Mouse (Mus musculus) kidney, embryonic 16.5 days (tissue): ENCODE measurements around the gene Mmrn1. TPM values are rescaled to one million over a fixed set of nuclear protein-coding genes. Genes with fewer than 3 reads are reported as not detected.

Source experiments
- ATAC-seq: fragments of 200-750 bp; cut with Nextera tagmentation; 2 replicates; pipeline ENCODE4 v1.8.0; 2017; ENCODE audit warnings: moderate TSS enrichment; ENCODE audit not compliant: low FRiP score, low TSS enrichment
- H3K27ac ChIP-seq: fragments of 300-500 bp; sonication (generic); 2 replicates; pipeline ENCODE4 v1.5.1; 2014; ENCODE audit warnings: low read length
- H3K27me3 ChIP-seq: fragments of 300-500 bp; sonication (generic); 2 replicates; pipeline ENCODE4 v1.6.1; 2014; ENCODE audit warnings: low read length, control low read depth, mixed read lengths; ENCODE audit not compliant: insufficient read depth
- H3K36me3 ChIP-seq: fragments of 300-500 bp; sonication (generic); 2 replicates; pipeline ENCODE4 v1.6.1; 2014; ENCODE audit warnings: low read length, control low read depth, mixed read lengths; ENCODE audit not compliant: insufficient read depth
- H3K4me1 ChIP-seq: fragments of 300-500 bp; sonication (generic); 2 replicates; pipeline ENCODE4 v1.6.1; 2014; ENCODE audit warnings: low read length, control low read depth, mixed read lengths; ENCODE audit not compliant: insufficient read depth
- H3K4me2 ChIP-seq: fragments of 300-500 bp; sonication (generic); replicated peaks from 2 replicates; pipeline ENCODE4 v1.6.1; 2014; ENCODE audit warnings: low read depth, low read length
- H3K4me3 ChIP-seq: fragments of 300-500 bp; sonication (generic); 2 replicates; pipeline ENCODE4 v1.5.1; 2014; ENCODE audit warnings: mild to moderate bottlenecking, low read length
- H3K9ac ChIP-seq: fragments of 300-500 bp; sonication (generic); replicated peaks from 2 replicates; pipeline ENCODE4 v1.6.1; 2014; ENCODE audit warnings: low read length
- H3K9me3 ChIP-seq: fragments of 300-500 bp; sonication (generic); 2 replicates; pipeline ENCODE4 v1.6.1; 2016; ENCODE audit warnings: low read length, control low read depth
- WGBS: fragments of 180-500 bp; shearing (Covaris S2); extraction: QIAGEN DNeasy Blood & Tissue Kit; methylation state at CpG from one replicate; pipeline ENCODE4 v1.1.7; 2014; 5-methylcytosine and 5-hydroxymethylcytosine counted together
- polyA plus RNA-seq: library from polyadenylated mRNA; unstranded; fragments of >200 nt; fragmentation: Nextera tagmentation; extraction: Ambion mirVana; gene quantifications from 2 replicates; pipeline ENCODE4 v1.2.1, GENCODE M21; 2015

Mmrn1 gene
- polyA plus RNA-seq, 1 experiment from 2014 or later, result 6.2 TPM

DNA sequence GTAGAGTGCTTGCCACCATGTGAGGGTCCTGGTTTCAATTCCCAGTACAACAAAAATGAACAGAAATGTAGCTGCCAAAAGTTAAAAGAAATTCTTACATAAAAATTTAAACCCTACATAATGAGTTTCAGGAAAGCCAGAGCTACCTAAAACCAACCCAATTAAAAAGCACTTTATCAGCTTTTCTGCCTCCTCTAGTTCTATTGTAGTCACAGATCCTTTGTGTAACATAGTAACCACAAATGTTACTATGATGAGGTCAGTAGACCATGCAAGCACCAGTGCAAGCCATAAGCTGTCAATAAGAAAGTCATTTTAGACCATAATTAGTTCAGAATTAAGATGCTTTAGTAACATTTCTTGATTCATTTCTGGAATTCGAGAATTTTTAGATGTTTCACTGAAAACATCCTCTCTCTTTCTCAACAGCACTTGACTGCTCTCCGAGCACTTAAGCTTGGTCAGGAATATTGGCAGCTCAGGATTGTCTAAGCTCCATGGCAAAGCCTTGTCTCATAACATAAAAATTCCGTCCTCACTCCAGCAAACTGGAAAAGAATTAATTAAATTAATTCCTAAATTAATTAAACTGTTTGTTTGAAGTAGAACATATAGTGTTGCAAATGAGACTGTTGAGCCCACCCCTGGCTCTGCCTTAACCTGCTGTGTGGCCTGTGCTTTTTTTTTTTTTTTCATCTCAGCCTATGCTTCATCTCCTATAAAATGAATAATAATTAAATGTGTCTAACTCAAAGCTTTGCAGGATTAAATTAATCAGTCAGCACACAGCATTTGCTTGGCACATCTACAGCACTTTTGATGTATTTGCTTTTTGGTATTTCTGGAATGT is 79.4 kb downstream of the Mmrn1 start:
- Histone ChIP-seq H3K9me3 (peaks cover 11% of the 10 kb centered on the region), H3K27me3 (no peaks in the 10 kb centered on the region), H3K9ac (no peak overlapping the region), H3K4me3 (no peak overlapping the region), H3K4me2 (no peak overlapping the region), H3K4me1 (no peaks in the 10 kb centered on the region), H3K27ac (no peak overlapping the region), H3K36me3 (no peaks in the 10 kb centered on the region)
- no peak for ATAC-seq
- whole genome bisulfite sequencing, result 71% methylated on average over 3 of the region's 3 CpGs

DNA sequence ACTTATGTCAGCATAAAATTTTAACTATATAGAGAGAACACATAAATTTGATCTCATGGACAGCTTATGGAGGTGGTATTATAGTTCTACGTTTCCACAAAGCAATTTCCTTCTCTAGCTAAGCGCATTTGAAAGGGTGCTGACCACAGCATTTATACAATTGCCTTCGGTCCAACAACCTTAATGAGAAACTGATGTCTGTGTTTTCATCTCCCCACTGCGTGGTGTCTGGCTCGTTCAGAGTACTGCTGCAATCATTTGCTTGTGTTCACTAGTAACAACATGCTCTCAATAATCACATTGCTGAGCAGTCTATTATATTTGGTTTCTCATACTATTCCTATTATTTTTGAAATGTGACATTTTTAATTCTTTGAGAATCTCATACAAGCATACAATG is 89.0 kb downstream of the Mmrn1 start:
- Histone ChIP-seq H3K27ac (no peak overlapping the region), H3K4me1 (no peaks in the 10 kb centered on the region), H3K4me2 (no peak overlapping the region), H3K9ac (no peak overlapping the region), H3K4me3 (no peak overlapping the region), H3K36me3 (no peaks in the 10 kb centered on the region), H3K27me3 (no peaks in the 10 kb centered on the region), H3K9me3 (no peaks in the 10 kb centered on the region)
- WGBS, result 73% methylated on average over 5 of the region's 5 CpGs
- no peak for ATAC-seq

DNA sequence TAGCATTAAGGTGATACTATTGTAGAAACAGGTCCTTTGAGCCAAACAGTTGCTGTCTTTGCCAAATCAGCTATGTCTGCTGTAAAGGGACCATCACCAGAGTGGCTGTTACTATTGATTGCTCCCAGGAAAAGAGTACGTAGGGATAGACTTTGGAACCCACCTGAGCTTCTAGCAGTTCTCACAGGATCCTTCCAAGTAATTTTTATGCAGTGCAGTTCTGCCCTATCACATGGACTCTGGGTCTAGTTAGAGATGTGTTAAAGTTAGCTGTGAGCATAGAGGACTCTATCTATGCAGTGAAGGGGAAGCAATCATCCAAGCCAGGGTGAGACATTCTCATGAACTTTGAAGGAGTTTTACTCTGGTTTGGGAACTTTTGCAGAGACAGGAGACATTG is 94.9 kb downstream of the Mmrn1 start:
- H3K9me3 ChIP-seq, result no peaks in the 10 kb centered on the region
- no peaks in the 10 kb centered on the region for H3K4me1 ChIP-seq
- no peak for ATAC-seq
- H3K36me3 ChIP-seq, result no peaks in the 10 kb centered on the region
- H3K9ac ChIP-seq, result no peak overlapping the region
- WGBS, result 81% methylated on average over 1 of the region's 1 CpGs
- H3K4me3 ChIP-seq, result no peak overlapping the region
- H3K4me2 ChIP-seq, result no peak overlapping the region
- H3K27me3 ChIP-seq, result no peaks in the 10 kb centered on the region
- H3K27ac ChIP-seq, result no peak overlapping the region

DNA sequence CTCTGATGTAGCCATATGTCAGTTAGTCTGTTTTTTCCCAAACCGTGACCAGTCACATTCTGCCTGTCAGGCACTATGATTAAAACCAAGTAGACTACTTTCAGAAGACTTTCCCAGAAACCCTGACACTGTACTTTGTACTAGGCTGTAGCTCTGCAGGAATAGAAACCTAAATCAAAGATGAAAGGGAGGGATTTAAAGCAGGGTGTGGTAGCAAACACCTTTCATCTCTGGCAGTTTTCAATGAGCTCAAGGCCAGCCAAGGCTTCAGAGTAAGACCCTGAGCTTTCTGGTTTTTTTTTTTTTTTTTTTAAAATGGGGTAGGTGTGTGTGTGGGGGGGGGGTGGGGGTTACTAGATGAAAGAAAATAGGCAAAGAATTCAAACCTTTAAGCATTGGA is 96.2 kb downstream of the Mmrn1 start:
- 47% methylated on average over 1 of the region's 1 CpGs for WGBS
- Histone ChIP-seq H3K4me3 (no peak overlapping the region), H3K9ac (no peak overlapping the region), H3K27ac (no peak overlapping the region), H3K4me1 (no peaks in the 10 kb centered on the region), H3K9me3 (no peaks in the 10 kb centered on the region), H3K36me3 (no peaks in the 10 kb centered on the region), H3K4me2 (no peak overlapping the region), H3K27me3 (no peaks in the 10 kb centered on the region)
- no peak for ATAC-seq

DNA sequence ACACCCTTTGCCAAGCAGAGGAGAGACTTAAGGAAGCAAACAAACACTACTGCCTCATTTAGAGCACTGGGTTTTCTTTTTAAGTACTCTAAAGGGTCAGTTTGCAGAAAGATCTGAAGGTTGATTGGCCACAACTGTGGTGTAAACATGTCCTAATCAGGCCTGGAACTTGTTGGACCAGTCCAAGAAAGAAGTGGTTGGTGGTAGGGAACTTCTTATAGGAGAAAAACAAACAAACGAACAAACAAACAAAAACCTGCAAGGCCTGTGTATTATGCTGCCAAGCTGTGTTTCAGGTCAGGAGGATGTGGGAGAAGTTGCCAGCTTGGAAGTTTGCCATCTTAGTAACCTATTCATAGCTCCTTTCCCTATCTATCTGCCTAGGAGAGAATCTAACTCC is 108.5 kb downstream of the Mmrn1 start:
- WGBS, result 82% methylated on average over 1 of the region's 1 CpGs
- H3K4me2 ChIP-seq, result no peak overlapping the region
- no peaks in the 10 kb centered on the region for H3K4me1 ChIP-seq
- no peak overlapping the region for H3K4me3 ChIP-seq
- no peaks in the 10 kb centered on the region for H3K36me3 ChIP-seq
- no peaks in the 10 kb centered on the region for H3K27me3 ChIP-seq
- no peak overlapping the region for H3K27ac ChIP-seq
- H3K9me3 ChIP-seq, result no peaks in the 10 kb centered on the region
- H3K9ac ChIP-seq, result no peak overlapping the region
- no peak for ATAC-seq

Other genes with a start within 250 kb of the Mmrn1 start
- 27.0 and 28.1 TPM in 2 replicates for gene Snca, start 95.1 kb upstream of the Mmrn1 start, polyA plus RNA-seq